Mouse (Mus musculus) embryonic fibroblast, embryonic 13.5 days (primary cell): ENCODE measurements at regions not wholly inside any gene's neighbourhood (a gene's known extent, or its start where the extent isn't known, plus 50 kb on each side); places are given as distances from the start of the nearest gene placed in this dataset.

Experiments
- H3K27ac ChIP-seq: 2 replicates; pipeline ENCODE4 v1.5.1; 2012; ENCODE audit warnings: low read length, control low read depth, inconsistent platforms; ENCODE audit not compliant: insufficient read depth
- H3K4me1 ChIP-seq: 2 replicates; pipeline ENCODE4 v1.6.1; 2011; ENCODE audit warnings: low read length; ENCODE audit not compliant: control insufficient read depth, insufficient read depth
- H3K4me3 ChIP-seq: 2 replicates; pipeline ENCODE4 v1.5.1; 2011; ENCODE audit warnings: mild to moderate bottlenecking, control low read depth, low read length; ENCODE audit not compliant: insufficient read depth
- CTCF ChIP-seq: IDR thresholded peaks from 2 replicates; pipeline ENCODE4 v1.5.1; 2011; ENCODE audit warnings: mild to moderate bottlenecking, control low read depth, low read length, moderate library complexity, borderline replicate concordance; ENCODE audit not compliant: insufficient read depth
- POLR2A ChIP-seq: IDR thresholded peaks from 2 replicates; pipeline ENCODE4 v1.6.1; 2011; ENCODE audit warnings: low read depth, mild to moderate bottlenecking, control low read depth, low read length, moderate library complexity

DNA sequence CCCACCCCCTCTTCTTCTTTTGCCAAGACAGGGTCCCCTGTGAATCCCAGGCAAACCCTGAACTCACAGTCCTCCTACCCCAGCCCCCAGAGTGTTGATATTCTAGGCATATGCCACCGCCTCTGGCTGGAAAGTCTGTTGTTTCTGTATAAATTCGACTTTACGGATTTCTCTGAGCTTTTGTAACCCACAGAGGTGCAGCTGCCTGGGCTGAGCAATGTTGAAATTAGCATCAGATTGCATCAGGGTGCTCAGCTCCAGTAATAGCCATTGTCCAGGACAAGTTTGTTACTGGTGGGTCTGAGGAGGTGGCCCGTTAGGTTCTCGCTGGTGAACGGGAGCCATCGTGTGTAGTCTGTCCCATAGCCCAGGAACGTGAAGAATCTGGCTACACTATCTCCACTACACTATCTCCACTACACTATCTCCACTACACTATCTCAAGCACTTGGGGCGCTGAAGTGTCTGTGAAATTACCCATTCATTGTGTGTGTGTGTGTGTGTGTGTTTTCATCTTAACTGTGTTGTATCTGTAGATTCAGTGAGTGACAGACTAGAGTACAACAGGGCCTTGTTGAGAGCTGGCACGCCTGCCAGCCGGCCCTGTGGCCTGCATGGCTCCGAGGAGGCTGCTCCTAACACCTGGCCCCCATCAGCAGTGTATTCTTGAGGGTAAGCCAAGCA is 92.4 kb upstream of the Hnrnpk start:
- TF ChIP-seq CTCF, result no peak
- TF ChIP-seq POLR2A, result no peak
- H3K27ac ChIP-seq, result peak overlapping the region; percentile 38

DNA sequence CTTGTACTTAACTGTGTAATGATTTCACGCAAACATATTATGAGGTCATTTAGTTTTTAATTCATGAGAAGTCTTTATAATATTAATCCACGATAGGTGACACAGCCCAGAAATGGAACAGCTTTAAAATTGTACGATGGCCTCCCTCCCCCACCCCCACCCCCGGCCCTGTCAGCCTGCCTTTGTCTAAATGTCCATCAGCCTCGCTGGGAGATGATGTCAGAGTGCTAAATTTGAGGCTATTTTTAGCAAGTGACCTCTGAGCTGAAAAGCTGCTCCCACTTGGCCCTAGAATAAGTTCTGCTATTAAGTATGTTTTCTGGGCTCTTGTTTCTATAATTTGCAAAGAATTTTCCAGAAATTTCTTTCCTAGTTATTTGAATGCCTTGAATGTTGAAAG is 91.6 kb upstream of the Hnrnpk start:
- peak overlapping the region; percentile 38 for H3K27ac ChIP-seq
- no peaks in the 10 kb centered on the region for H3K4me1 ChIP-seq
- TF ChIP-seq POLR2A (no peak), CTCF (no peak)
- H3K4me3 ChIP-seq, result no peak overlapping the region

More for the DNA sequence above, 92.4 kb upstream of the Hnrnpk start:
- Histone ChIP-seq H3K4me3 (no peak overlapping the region), H3K4me1 (no peaks in the 10 kb centered on the region)

DNA sequence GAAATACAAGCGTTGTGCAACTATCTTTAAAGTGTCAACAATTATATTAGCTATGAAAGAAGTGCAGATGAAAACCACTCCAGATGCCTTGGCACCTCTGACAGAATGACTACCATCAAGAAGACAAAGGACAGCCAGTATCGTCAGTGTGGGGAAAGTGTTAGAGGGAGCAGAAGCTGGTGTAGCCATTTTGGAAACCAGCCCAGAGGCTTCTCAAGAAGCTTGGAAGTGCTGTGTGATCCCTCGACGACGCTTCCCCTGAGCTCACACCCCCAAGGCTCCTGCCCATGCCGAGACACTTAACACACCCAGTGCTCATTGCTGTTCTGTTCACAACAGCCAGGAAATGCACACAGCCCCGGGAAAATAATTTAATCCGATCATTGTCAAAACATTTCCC is 87.7 kb upstream of the Hnrnpk start:
- no peaks in the 10 kb centered on the region for H3K4me1 ChIP-seq
- no peak overlapping the region for H3K27ac ChIP-seq
- no peak overlapping the region for H3K4me3 ChIP-seq
- TF ChIP-seq POLR2A, result no peak
- TF ChIP-seq CTCF, result no peak

DNA sequence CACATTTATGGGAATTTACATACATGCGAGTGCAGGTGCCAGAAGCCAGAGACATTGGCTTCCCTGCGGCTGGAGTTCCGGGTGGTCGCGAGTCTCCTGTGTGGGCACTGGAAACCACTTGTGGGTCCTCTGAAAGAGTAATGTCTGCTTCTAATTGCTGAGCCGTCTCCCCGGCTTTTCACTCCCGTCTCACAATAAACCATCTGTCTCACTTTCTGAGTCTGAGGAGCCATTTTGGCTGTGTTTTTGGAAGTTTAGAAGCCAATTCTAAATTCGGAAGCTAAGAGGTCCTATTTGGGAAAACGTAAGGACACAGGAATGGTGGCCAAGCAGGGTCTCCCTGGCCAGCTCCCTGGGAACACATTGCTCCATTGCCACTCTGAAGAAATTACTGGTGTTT is 81.9 kb upstream of the Hnrnpk start:
- Histone ChIP-seq H3K27ac (no peak overlapping the region), H3K4me3 (no peak overlapping the region), H3K4me1 (no peaks in the 10 kb centered on the region)
- no peak for TF ChIP-seq CTCF

DNA sequence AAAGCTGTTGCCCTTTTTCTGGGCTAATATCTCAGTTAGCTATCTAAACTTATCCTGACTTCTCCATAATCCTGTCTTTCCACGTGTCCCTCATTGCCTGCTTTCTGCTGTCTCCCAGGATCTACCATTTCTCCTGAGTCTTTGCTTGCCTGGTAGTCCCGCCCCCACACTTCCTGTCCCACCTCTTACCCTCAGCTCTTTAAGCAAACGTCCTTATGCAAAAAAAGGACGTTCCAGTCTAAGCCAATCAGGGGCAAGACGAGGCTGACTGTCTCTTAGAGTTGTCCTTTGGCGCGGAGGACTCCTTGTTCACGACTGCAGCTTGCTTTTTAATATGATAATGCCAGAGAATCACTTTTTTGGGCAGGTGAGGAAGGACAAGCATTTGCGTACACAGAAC is 79.6 kb upstream of the Hnrnpk start:
- H3K4me3 ChIP-seq, result no peak overlapping the region
- no peak overlapping the region for H3K27ac ChIP-seq
- no peaks in the 10 kb centered on the region for H3K4me1 ChIP-seq
- TF ChIP-seq POLR2A, result no peak
- TF ChIP-seq CTCF, result no peak

DNA sequence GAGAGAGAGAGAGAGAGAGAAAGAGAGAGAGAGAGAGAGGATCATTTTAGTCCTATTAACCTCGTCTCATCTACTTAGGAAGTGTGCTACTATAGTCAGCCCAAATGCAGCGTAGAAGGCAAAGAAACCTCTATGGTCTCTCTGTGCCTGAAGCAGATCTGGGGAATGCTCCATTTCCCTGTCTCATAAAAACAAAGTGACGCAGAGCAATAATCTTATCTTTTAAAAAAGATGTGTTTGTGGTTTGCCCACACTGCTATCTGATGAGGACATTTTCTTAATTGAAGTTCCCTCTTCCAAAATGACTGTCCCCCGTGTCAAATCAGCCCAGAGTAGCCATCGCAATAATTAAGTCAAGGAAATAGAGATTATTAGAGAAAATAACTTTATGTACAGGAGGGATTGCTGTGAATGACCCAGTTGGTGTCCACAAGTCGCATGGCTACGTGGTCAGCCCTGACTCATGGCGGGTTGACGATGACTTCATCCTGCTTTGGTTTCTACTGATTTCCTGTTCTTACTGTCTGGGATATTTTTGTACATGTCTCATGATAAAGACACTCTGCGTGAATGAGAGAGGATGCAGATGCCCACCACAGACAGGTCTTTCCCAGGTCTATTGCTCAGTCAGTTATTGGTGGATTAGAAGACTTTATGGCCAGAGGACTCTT is 77.9 kb upstream of the Hnrnpk start:
- Histone ChIP-seq H3K4me3 (no peak overlapping the region), H3K4me1 (no peaks in the 10 kb centered on the region), H3K27ac (no peak overlapping the region)
- no peak for TF ChIP-seq CTCF
- TF ChIP-seq POLR2A, result no peak

DNA sequence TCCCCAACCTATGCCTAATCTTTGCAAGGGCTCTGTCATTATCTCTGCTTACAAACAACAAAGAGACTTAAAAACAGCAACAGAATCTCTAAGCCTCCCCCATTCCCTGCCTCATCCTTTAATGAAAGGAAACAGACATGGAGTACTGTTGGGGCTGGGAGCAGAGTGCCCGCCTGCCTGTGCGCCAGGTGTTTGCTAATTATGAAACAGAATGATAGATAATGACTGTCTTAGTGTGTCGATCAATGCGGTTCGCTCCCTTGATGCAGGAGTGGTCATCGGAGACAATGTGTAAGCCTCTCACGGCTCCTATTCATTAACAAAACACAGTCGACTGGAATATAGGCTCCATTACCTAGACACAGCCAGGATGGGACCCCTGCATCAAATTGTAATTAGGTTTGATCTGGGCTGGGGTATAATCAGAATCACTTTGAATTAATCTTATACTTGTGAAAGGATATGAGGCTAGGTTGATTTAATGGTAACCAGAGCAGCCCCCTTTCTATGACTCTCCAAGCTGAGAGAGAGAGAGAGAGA is 77.3 kb upstream of the Hnrnpk start:
- TF ChIP-seq POLR2A (no peak), CTCF (no peak)
- Histone ChIP-seq H3K4me1 (no peaks in the 10 kb centered on the region), H3K4me3 (no peak overlapping the region), H3K27ac (no peak overlapping the region)

DNA sequence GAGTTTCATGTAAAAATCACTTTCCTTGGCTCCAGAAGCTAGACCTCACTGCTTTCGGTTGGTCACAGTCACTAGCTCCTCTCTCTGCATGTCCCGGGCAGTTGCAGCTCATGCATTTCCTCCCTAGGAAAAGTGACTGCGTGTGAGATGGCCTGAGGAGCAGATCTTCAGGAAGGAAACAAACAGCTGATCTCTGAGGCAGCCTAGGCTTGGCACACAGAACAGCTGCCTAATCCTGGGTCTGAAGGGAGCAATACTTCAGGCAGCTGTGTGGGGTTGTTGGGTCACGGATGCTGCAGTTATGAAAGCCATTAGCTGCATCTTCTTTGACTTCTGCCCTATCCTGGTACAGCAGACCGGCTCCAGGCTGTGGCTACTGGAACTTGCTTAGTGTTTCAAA is 75.3 kb upstream of the Hnrnpk start:
- TF ChIP-seq CTCF, result no peak
- no peak for TF ChIP-seq POLR2A
- no peak overlapping the region for H3K4me3 ChIP-seq
- H3K27ac ChIP-seq, result no peak overlapping the region
- H3K4me1 ChIP-seq, result peaks cover 2% of the 10 kb centered on the region; the same call in 1 of the 2 replicates

DNA sequence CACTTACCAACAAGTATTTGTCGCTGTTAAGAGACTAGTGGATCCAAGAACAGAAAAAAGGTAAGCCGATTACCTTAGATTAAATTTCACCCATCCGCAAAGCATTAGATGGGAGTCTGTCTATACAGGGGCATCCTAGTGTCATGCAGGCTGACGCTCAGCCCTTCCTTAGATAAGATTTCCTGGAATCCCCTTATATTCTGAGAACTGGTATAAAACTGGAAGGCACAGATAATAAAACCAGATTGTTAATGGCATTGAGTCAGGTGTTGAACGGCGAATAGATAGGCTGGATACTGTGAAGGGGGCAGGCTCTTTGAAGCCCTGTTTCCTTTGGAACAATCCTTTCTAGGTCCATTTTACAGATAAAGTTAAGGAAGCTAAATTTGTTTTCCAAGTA is 74.1 kb upstream of the Hnrnpk start:
- H3K4me1 ChIP-seq, result peaks cover 2% of the 10 kb centered on the region; the same call in 1 of the 2 replicates
- no peak overlapping the region for H3K4me3 ChIP-seq
- TF ChIP-seq CTCF, result no peak
- no peak for TF ChIP-seq POLR2A
- no peak overlapping the region for H3K27ac ChIP-seq
